Mouse (Mus musculus): Measurements from ENCODE around the gene Gulp1.

- TF ChIP-seq CTCF (conservative IDR thresholded peaks at IDR 0.05; ENCODE audit: low read length) (no peak), POU5F1 (IDR thresholded peaks at IDR 0.05; ENCODE audit: borderline replicate concordance, low read length) (no peak)
These were observed 40.4 kb downstream of the Gulp1 start for GRCm38 (mm10) chr1:44591742-44592141.

Measured in E14TG2a.4 (cell line).